11 mouse cellular contexts compared by ENCODE assay signal in the genomic region with DNA sequence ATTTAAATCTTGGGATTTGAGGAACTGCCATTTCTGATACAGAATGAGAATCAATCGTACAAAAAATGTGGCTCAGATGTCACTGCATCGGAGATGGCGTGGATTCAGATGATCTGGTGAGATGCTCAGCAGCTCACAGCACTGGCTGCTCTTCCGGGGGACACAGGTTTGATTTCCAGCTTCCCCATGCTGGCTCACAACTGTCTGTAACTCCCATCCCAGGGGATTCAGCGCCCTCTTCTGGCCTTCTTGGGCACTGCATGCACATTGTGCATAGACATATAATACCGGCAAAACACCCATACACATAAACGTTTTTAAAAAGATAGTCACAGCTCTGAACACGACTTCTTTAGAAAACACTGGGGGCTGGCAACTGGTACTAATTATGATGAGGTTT. TPM values are rescaled to one million over a fixed set of nuclear protein-coding genes. Genes with fewer than 3 reads are reported as not detected.
DNase-seq lines count a peak whose midpoint lies in the region; ATAC-seq and TF ChIP-seq lines count a peak whose summit lies in the region.
"Had no signal": no experiment of that assay in that cellular context is flagged by ENCODE, and none has a peak within 500 bp of the region (broad histone marks: within the 10 kb centered on the region; RNA-seq: fewer than 3 reads in every experiment).

No protein-coding gene starts in this region.

- no peaks in the 10 kb centered on the region for H3K36me3 ChIP-seq in forebrain, postnatal 0 days (ENCODE audit: insufficient read depth)
- no peaks in the 10 kb centered on the region for H3K36me3 ChIP-seq in forebrain, embryonic 13.5 days (ENCODE audit: poor library complexity, severe bottlenecking)
- no peaks in the 10 kb centered on the region for H3K36me3 ChIP-seq in CH12.LX (replicated peaks in 1 of 2; ENCODE audit: control insufficient read depth in 1 of 2, insufficient read depth in 1 of 2, low read length in 1 of 2)
- H3K36me3 ChIP-seq: midbrain, embryonic 10.5 days had no signal

- no peaks in the 10 kb centered on the region for H3K27me3 ChIP-seq in forebrain, postnatal 0 days (ENCODE audit: insufficient read depth, low read length)
- no peaks in the 10 kb centered on the region for H3K27me3 ChIP-seq in forebrain, embryonic 13.5 days
- peaks cover 12% of the 10 kb centered on the region for H3K27me3 ChIP-seq in CH12.LX (replicated peaks)

- peak; percentile 40 for TF ChIP-seq CTCF in forebrain, postnatal 0 days (IDR thresholded peaks at IDR 0.05; ENCODE audit: low read depth)
- 0 out of 2 replicates have a peak, but pooled peaks have one; percentile 12 for TF ChIP-seq CTCF in lung, adult 2 months (IDR thresholded peaks at IDR 0.05; ENCODE audit: insufficient read depth, low read length)
- TF ChIP-seq CTCF in CH12.LX (conservative IDR thresholded peaks at IDR 0.05 in 1 of 2, IDR thresholded peaks at IDR 0.05 in 1 of 2; ENCODE audit: low read depth in 2 of 2, low read length in 2 of 2): peak; percentile 40 to 49
- peak; percentile 51 for TF ChIP-seq CTCF in bone marrow macrophage, adult 2 months (IDR thresholded peaks at IDR 0.05; ENCODE audit: low read depth, low read length)

- no peak for TF ChIP-seq EP300 in CH12.LX (IDR thresholded peaks at IDR 0.05; ENCODE audit: low read length)

- dilution Hi-C loops in CH12.LX (cut with MboI; ENCODE audit: extremely low pct_ligation_motif_present, extremely low pct_unique_long_range_greater_than_20kb, low sequenced_read_pairs): no loop called here

- in situ Hi-C loops in CH12.LX (cut with MboI; ENCODE audit: low pct_ligation_motif_present, low pct_unique_long_range_greater_than_20kb, low sequenced_read_pairs): no loop called here

- no peak overlapping the region for H3K4me2 ChIP-seq in forebrain, postnatal 0 days (ENCODE audit: low read depth)
- no peak overlapping the region for H3K4me2 ChIP-seq in forebrain, embryonic 13.5 days
- H3K4me2 ChIP-seq in CH12.LX (ENCODE audit: insufficient read depth, low read depth, poor library complexity, severe bottlenecking): no peak overlapping the region

- TF ChIP-seq POLR2A in lung, adult 2 months (IDR thresholded peaks at IDR 0.05; ENCODE audit: borderline replicate concordance, extremely low read depth, low read depth, low read length): no peak
- TF ChIP-seq POLR2A in CH12.LX (IDR thresholded peaks at IDR 0.05; ENCODE audit: low read depth, low read length): no peak
- no peak for TF ChIP-seq POLR2A in bone marrow macrophage, adult 2 months (IDR thresholded peaks at IDR 0.05; ENCODE audit: borderline replicate concordance, low read depth, low read length)

- intact Hi-C loops in left cerebral cortex, postnatal 4 days (cut with DNase I): no loop called here

- H3K9ac ChIP-seq in forebrain, postnatal 0 days: no peak overlapping the region
- H3K9ac ChIP-seq in forebrain, embryonic 13.5 days: no peak overlapping the region
- no peak overlapping the region for H3K9ac ChIP-seq in CH12.LX (ENCODE audit: insufficient read depth, low read depth)

- no peak overlapping the region for H3K4me3 ChIP-seq in forebrain, postnatal 0 days (ENCODE audit: low read depth, low read length)
- H3K4me3 ChIP-seq in forebrain, embryonic 13.5 days: no peak overlapping the region
- H3K4me3 ChIP-seq in lung, adult 2 months (replicated peaks; ENCODE audit: extremely low read depth, low read depth, low read length): no peak overlapping the region
- no peak overlapping the region for H3K4me3 ChIP-seq in CH12.LX (replicated peaks in 1 of 3; ENCODE audit: low read depth in 2 of 3, low read length in 2 of 3, poor library complexity in 1 of 3)
- no peak overlapping the region for H3K4me3 ChIP-seq in bone marrow macrophage, adult 2 months (ENCODE audit: insufficient read depth, low read length)
- H3K4me3 ChIP-seq: midbrain, embryonic 10.5 days had no signal

- no peak; the same call in 1 of the 2 replicates for TF ChIP-seq RAD21 in CH12.LX (IDR thresholded peaks at IDR 0.05; ENCODE audit: low read depth, low read length)

- no peaks in the 10 kb centered on the region for H3K9me3 ChIP-seq in forebrain, postnatal 0 days (ENCODE audit: low read length)
- no peaks in the 10 kb centered on the region; the same call in 1 of the 2 replicates for H3K9me3 ChIP-seq in forebrain, embryonic 13.5 days (replicated peaks)
- peaks cover 20% of the 10 kb centered on the region for H3K9me3 ChIP-seq in CH12.LX (replicated peaks; ENCODE audit: low read length)
- H3K9me3 ChIP-seq: midbrain, embryonic 10.5 days had no signal

- DNase-seq in forebrain, postnatal 0 days: no peak
- no peak for DNase-seq in lung, adult 2 months
- no peak for DNase-seq in lung, postnatal 36 days
- peak; percentile 20 for DNase-seq in CH12.LX (ENCODE audit: extremely low read depth)
- no peak for DNase-seq in embryo, embryonic 10 days (ENCODE audit: low spot score)
- DNase-seq in left cerebral cortex, postnatal 4 days: no peak
- DNase-seq: gastrocnemius, postnatal 36 days had no signal

- H3K4me1 ChIP-seq in forebrain, postnatal 0 days (ENCODE audit: insufficient read depth): no peaks in the 10 kb centered on the region
- no peaks in the 10 kb centered on the region for H3K4me1 ChIP-seq in forebrain, embryonic 13.5 days
- H3K4me1 ChIP-seq in lung, adult 2 months (ENCODE audit: control insufficient read depth, insufficient read depth, low read length): no peaks in the 10 kb centered on the region
- peaks cover 2 to 5% of the 10 kb centered on the region in 2 experiments; a peak in 2 of 4 replicates for H3K4me1 ChIP-seq in CH12.LX (ENCODE audit: control insufficient read depth in 1 of 2, insufficient read depth in 2 of 2)
- peaks cover 12% of the 10 kb centered on the region for H3K4me1 ChIP-seq in bone marrow macrophage, adult 2 months (ENCODE audit: control insufficient read depth, insufficient read depth, low read length)
- H3K4me1 ChIP-seq: midbrain, embryonic 10.5 days had no signal

- WGBS in forebrain, postnatal 0 days: 75% methylated on average over 8 of the region's 8 CpGs
- WGBS in forebrain, embryonic 13.5 days: 78% methylated on average over 8 of the region's 8 CpGs
- 69% methylated on average over 8 of the region's 8 CpGs for WGBS in lung, adult 2 months

- no peaks in the 10 kb centered on the region for H3K79me2 ChIP-seq in CH12.LX (replicated peaks; ENCODE audit: control insufficient read depth, extremely low read depth, insufficient read depth, poor library complexity, severe bottlenecking)

- no peak for ATAC-seq in forebrain, postnatal 0 days
- no peak for ATAC-seq in forebrain, embryonic 13.5 days

- H3K27ac ChIP-seq in forebrain, postnatal 0 days (ENCODE audit: low read depth, low read length): no peak overlapping the region
- no peak overlapping the region for H3K27ac ChIP-seq in forebrain, embryonic 13.5 days
- H3K27ac ChIP-seq in CH12.LX (ENCODE audit: insufficient read depth, low read depth): no peak overlapping the region
- no peak overlapping the region for H3K27ac ChIP-seq in bone marrow macrophage, adult 2 months (ENCODE audit: insufficient read depth, low read depth, low read length)
- H3K27ac ChIP-seq: midbrain, embryonic 10.5 days had no signal

RNA-seq across cellular contexts. Expression of a gene that starts 21.6 kb away (rescaled TPM):
- 0.67 and 1.3 TPM in 2 replicates for total RNA-seq in forebrain, postnatal 0 days (2014; rRNA removed)
- 1.6 TPM in 2 replicates for polyA plus RNA-seq in forebrain, postnatal 0 days (2015; fragmentation: Nextera tagmentation; extraction: Ambion mirVana)
- polyA plus RNA-seq in forebrain, embryonic 13.5 days (2015; fragmentation: Nextera tagmentation; extraction: Ambion mirVana): 0.53 TPM in 1 of 2 replicates, not detected in the other
- 4.0 and 4.2 TPM in 2 replicates for polyA plus RNA-seq in lung, adult 2 months (2012; rRNA removed)
- 0.21 TPM in 1 of 2 replicates, not detected in the other for total RNA-seq in CH12.LX (2012; rRNA removed)
- total RNA-seq in CH12.LX (2014; rRNA removed): not detected in 2 replicates
- not detected in 2 replicates for polyA plus RNA-seq in CH12.LX (2012; ENCODE audit: insufficient read length, low read depth)
- polyA plus RNA-seq in bone marrow macrophage, adult 2 months (2012; ENCODE audit: insufficient read depth, insufficient read length, missing spikeins): 106 and 116 TPM in 2 replicates
- total RNA-seq in left cerebral cortex, postnatal 4 days (2021): 1 to 10 TPM; 1.3 to 2.9 TPM
- polyA plus RNA-seq: limb, embryonic 11.5 days had no signal

RNA-seq across cellular contexts. Expression of a gene that starts 34.9 kb away (rescaled TPM):
- total RNA-seq in forebrain, postnatal 0 days (2014; rRNA removed): 11.8 and 19.7 TPM in 2 replicates
- polyA plus RNA-seq in forebrain, postnatal 0 days (2015; fragmentation: Nextera tagmentation; extraction: Ambion mirVana): 9.6 and 13.1 TPM in 2 replicates
- 1.8 and 2.2 TPM in 2 replicates for polyA plus RNA-seq in forebrain, embryonic 13.5 days (2015; fragmentation: Nextera tagmentation; extraction: Ambion mirVana)
- polyA plus RNA-seq in lung, adult 2 months (2012; rRNA removed): 211 and 239 TPM in 2 replicates
- 0.51 and 0.55 TPM in 2 replicates for total RNA-seq in CH12.LX (2012; rRNA removed)
- total RNA-seq in CH12.LX (2014; rRNA removed): not detected in 2 replicates
- 2.3 and 3.2 TPM in 2 replicates for polyA plus RNA-seq in CH12.LX (2012; ENCODE audit: insufficient read length, low read depth)
- not detected in 2 replicates for polyA plus RNA-seq in bone marrow macrophage, adult 2 months (2012; ENCODE audit: insufficient read depth, insufficient read length, missing spikeins)
- 10 to 100 TPM; 16.8 to 26.8 TPM for total RNA-seq in left cerebral cortex, postnatal 4 days (2021)

RNA-seq across cellular contexts. Expression of a gene that starts 43.2 kb away (rescaled TPM):
- 9.8 and 10.9 TPM in 2 replicates for total RNA-seq in forebrain, postnatal 0 days (2014; rRNA removed)
- 8.2 and 9.6 TPM in 2 replicates for polyA plus RNA-seq in forebrain, postnatal 0 days (2015; fragmentation: Nextera tagmentation; extraction: Ambion mirVana)
- polyA plus RNA-seq in forebrain, embryonic 13.5 days (2015; fragmentation: Nextera tagmentation; extraction: Ambion mirVana): 13.4 and 14.8 TPM in 2 replicates
- 9.2 and 11.3 TPM in 2 replicates for polyA plus RNA-seq in lung, adult 2 months (2012; rRNA removed)
- total RNA-seq in CH12.LX (2012; rRNA removed) (8.4 and 9.3 TPM in 2 replicates), CH12.LX (2014; rRNA removed) (12.0 and 13.8 TPM in 2 replicates)
- polyA plus RNA-seq in CH12.LX (2012; ENCODE audit: insufficient read length, low read depth): 19.0 and 21.1 TPM in 2 replicates
- polyA plus RNA-seq in bone marrow macrophage, adult 2 months (2012; ENCODE audit: insufficient read depth, insufficient read length, missing spikeins): 6.1 and 8.5 TPM in 2 replicates
- total RNA-seq in left cerebral cortex, postnatal 4 days (2021): 10 to 100 TPM; 14.8 to 15.2 TPM

RNA-seq across cellular contexts. Expression of a gene that starts 47.5 kb away (rescaled TPM):
- total RNA-seq in forebrain, postnatal 0 days (2014; rRNA removed): 1.0 and 1.1 TPM in 2 replicates
- polyA plus RNA-seq in forebrain, postnatal 0 days (2015; fragmentation: Nextera tagmentation; extraction: Ambion mirVana): 1.5 and 1.9 TPM in 2 replicates
- 0.32 TPM in 1 of 2 replicates, not detected in the other for polyA plus RNA-seq in forebrain, embryonic 13.5 days (2015; fragmentation: Nextera tagmentation; extraction: Ambion mirVana)
- polyA plus RNA-seq in lung, adult 2 months (2012; rRNA removed): 12.1 and 17.7 TPM in 2 replicates
- total RNA-seq in CH12.LX (2012; rRNA removed): 0.08 TPM in 1 of 2 replicates, not detected in the other
- not detected in 2 replicates for total RNA-seq in CH12.LX (2014; rRNA removed)
- polyA plus RNA-seq in CH12.LX (2012; ENCODE audit: insufficient read length, low read depth): not detected in 2 replicates
- 7.7 and 7.8 TPM in 2 replicates for polyA plus RNA-seq in bone marrow macrophage, adult 2 months (2012; ENCODE audit: insufficient read depth, insufficient read length, missing spikeins)
- under 1 TPM; 0.30 to 0.95 TPM for total RNA-seq in left cerebral cortex, postnatal 4 days (2021)
- polyA plus RNA-seq: limb, embryonic 11.5 days; midbrain, embryonic 10.5 days had no signal

RNA-seq across cellular contexts. Expression of a gene that starts 52.0 kb away (rescaled TPM):
- 4.2 TPM in 2 replicates for total RNA-seq in forebrain, postnatal 0 days (2014; rRNA removed)
- polyA plus RNA-seq in forebrain, postnatal 0 days (2015; fragmentation: Nextera tagmentation; extraction: Ambion mirVana): 3.8 and 5.3 TPM in 2 replicates
- 4.3 and 4.7 TPM in 2 replicates for polyA plus RNA-seq in forebrain, embryonic 13.5 days (2015; fragmentation: Nextera tagmentation; extraction: Ambion mirVana)
- 21.9 and 25.6 TPM in 2 replicates for polyA plus RNA-seq in lung, adult 2 months (2012; rRNA removed)
- total RNA-seq in CH12.LX (2012; rRNA removed): 1.7 and 2.2 TPM in 2 replicates
- 0.54 and 0.71 TPM in 2 replicates for total RNA-seq in CH12.LX (2014; rRNA removed)
- 0.54 and 0.72 TPM in 2 replicates for polyA plus RNA-seq in CH12.LX (2012; ENCODE audit: insufficient read length, low read depth)
- 0.32 and 0.70 TPM in 2 replicates for polyA plus RNA-seq in bone marrow macrophage, adult 2 months (2012; ENCODE audit: insufficient read depth, insufficient read length, missing spikeins)
- total RNA-seq in left cerebral cortex, postnatal 4 days (2021): 1 to 10 TPM; 9.1 to 9.3 TPM

Comparison
In these comparisons a context has a peak if more than half of its experiments do, and no peak if none do; other contexts are left out.
1. RNA of a gene that starts 21.6 kb away (polyA plus RNA-seq): 106 to 116 TPM in bone marrow macrophage, adult 2 months; 4.0 to 4.2 TPM in lung, adult 2 months, 1.6 TPM in forebrain, postnatal 0 days, 0.53 TPM in forebrain, embryonic 13.5 days and not detected in CH12.LX; every median in the first group is over 10 times any median in the second.
2. RNA of a gene that starts 34.9 kb away (polyA plus RNA-seq): 211 to 239 TPM in lung, adult 2 months; 9.6 to 13.1 TPM in forebrain, postnatal 0 days, 2.3 to 3.2 TPM in CH12.LX, 1.8 to 2.2 TPM in forebrain, embryonic 13.5 days and not detected in bone marrow macrophage, adult 2 months; every median in the first group is over 10 times any median in the second.
3. Peak in every context shown above with its lines, with median percentiles within 50 percentile points of each other: CTCF ChIP-seq.